Mouse (Mus musculus) MEL (cell line): ENCODE results near the gene Ptprn2. TPM values are rescaled to one million over a fixed set of nuclear protein-coding genes. Genes with fewer than 3 reads are reported as not detected.

Source experiments
- DNase-seq: peaks from one replicate; pipeline ENCODE4 v3.0.0; 2011; ENCODE audit warnings: low read depth, low spot score
- H3K27ac ChIP-seq: 2 replicates; pipeline ENCODE4 v1.5.1; 2012; ENCODE audit warnings: low read depth, mild to moderate bottlenecking, control low read depth, low read length, moderate library complexity; ENCODE audit not compliant: control insufficient read depth
- H3K27me3 ChIP-seq, 2 experiments: fragments of 150-350 bp in 1 of 2; sonication (generic) in 1 of 2; 2 replicates each; pipeline ENCODE4 v1.6.1; 2012; ENCODE audit warnings: low read length in 2 of 2, mild to moderate bottlenecking in 2 of 2, improper control_type of control experiment in 1 of 2, moderate library complexity in 1 of 2; ENCODE audit not compliant: insufficient read depth in 2 of 2, control insufficient read depth in 1 of 2
- H3K36me3 ChIP-seq, 2 experiments: 2 replicates each; pipeline ENCODE4 v1.6.1; 2012 to 2014; ENCODE audit warnings: low read length in 2 of 2, improper control_type of control experiment in 1 of 2, inconsistent platforms in 1 of 2, mild to moderate bottlenecking in 1 of 2; ENCODE audit not compliant: insufficient read depth in 2 of 2, control insufficient read depth in 1 of 2
- H3K4me1 ChIP-seq, 2 experiments: fragments of 150-350 bp in 1 of 2; sonication (generic) in 1 of 2; 2 replicates each; pipeline ENCODE4 v1.6.1; 2012; ENCODE audit warnings: low read length in 2 of 2, improper control_type of control experiment in 1 of 2, mild to moderate bottlenecking in 1 of 2; ENCODE audit not compliant: insufficient read depth in 2 of 2, control insufficient read depth in 1 of 2
- H3K4me3 ChIP-seq, 2 experiments: fragments of 150-350 bp in 1 of 2; sonication (generic) in 1 of 2; 2 replicates each; pipeline ENCODE4 v1.5.1; 2012; ENCODE audit warnings: low read depth in 2 of 2, low read length in 2 of 2, mild to moderate bottlenecking in 2 of 2, moderate library complexity in 2 of 2, control low read depth in 1 of 2, improper control_type of control experiment in 1 of 2; ENCODE audit not compliant: control insufficient read depth in 1 of 2, insufficient read depth in 1 of 2
- H3K79me2 ChIP-seq: 2 replicates; pipeline ENCODE4 v1.6.1; 2012; ENCODE audit warnings: mild to moderate bottlenecking, low read length, moderate library complexity; ENCODE audit not compliant: control insufficient read depth, poor library complexity, insufficient read depth
- H3K9ac ChIP-seq: 2 replicates; pipeline ENCODE4 v1.6.1; 2012; ENCODE audit warnings: low read depth, mild to moderate bottlenecking, control low read depth, low read length, moderate library complexity; ENCODE audit not compliant: control insufficient read depth, poor library complexity, severe bottlenecking
- H3K9me3 ChIP-seq: fragments of 150-350 bp; sonication (generic); replicated peaks from 2 replicates; pipeline ENCODE4 v1.6.1; 2012; ENCODE audit warnings: mild to moderate bottlenecking, low read length, improper control_type of control experiment, moderate library complexity; ENCODE audit not compliant: insufficient read depth
- CHD2 ChIP-seq: IDR thresholded peaks from 2 replicates; pipeline ENCODE4 v1.6.1; 2011; ENCODE audit warnings: low read length, improper control_type of control experiment
- E2F4 ChIP-seq: IDR thresholded peaks from 2 replicates; pipeline ENCODE4 v1.6.1; 2011; ENCODE audit warnings: low read depth, low read length, improper control_type of control experiment, borderline replicate concordance
- EP300 ChIP-seq, 2 experiments: IDR thresholded peaks; 2 replicates each; pipeline ENCODE4 v1.6.1; 2011; ENCODE audit warnings: improper control_type of control experiment in 2 of 2, low read length in 2 of 2, low read depth in 1 of 2, mild to moderate bottlenecking in 1 of 2
- GABPA ChIP-seq: IDR thresholded peaks from 2 replicates; pipeline ENCODE4 v1.6.1; 2012; ENCODE audit warnings: low read depth, mild to moderate bottlenecking, inconsistent platforms, low read length, improper control_type of control experiment, moderate library complexity
- GATA1 ChIP-seq: IDR thresholded peaks from 2 replicates; pipeline ENCODE4 v1.6.1; 2011; ENCODE audit warnings: low read depth, low read length, improper control_type of control experiment
- HCFC1 ChIP-seq: IDR thresholded peaks from 2 replicates; pipeline ENCODE4 v1.6.1; 2012; ENCODE audit warnings: low read depth, mild to moderate bottlenecking, inconsistent platforms, low read length, improper control_type of control experiment, moderate library complexity
- MAZ ChIP-seq: IDR thresholded peaks from 2 replicates; pipeline ENCODE4 v1.6.1; 2012; ENCODE audit warnings: low read depth, mild to moderate bottlenecking, inconsistent platforms, low read length, improper control_type of control experiment
- MEF2A ChIP-seq: IDR thresholded peaks from 2 replicates; pipeline ENCODE4 v1.6.1; 2014; ENCODE audit warnings: low read depth, mild to moderate bottlenecking, inconsistent platforms, low read length, improper control_type of control experiment; ENCODE audit not compliant: poor library complexity, insufficient replicate concordance, severe bottlenecking; ENCODE audit errors: extremely low read depth
- MYB ChIP-seq: IDR thresholded peaks from 2 replicates; pipeline ENCODE4 v1.6.1; 2011; ENCODE audit warnings: mild to moderate bottlenecking, low read depth, low read length, improper control_type of control experiment
- NELFE ChIP-seq: IDR thresholded peaks from 2 replicates; pipeline ENCODE4 v1.6.1; 2011; ENCODE audit warnings: low read depth, low read length, improper control_type of control experiment
- NRF1 ChIP-seq: IDR thresholded peaks from 2 replicates; pipeline ENCODE4 v1.6.1; 2014; ENCODE audit warnings: low read depth, mild to moderate bottlenecking, inconsistent platforms, low read length, improper control_type of control experiment, moderate library complexity; ENCODE audit not compliant: poor library complexity, insufficient read depth, severe bottlenecking
- POLR2AphosphoS5 ChIP-seq: IDR thresholded peaks from 2 replicates; pipeline ENCODE4 v1.6.1; 2012; ENCODE audit warnings: low read depth, borderline replicate concordance, mild to moderate bottlenecking, inconsistent platforms, low read length, moderate library complexity, mixed read lengths
- SMC3 ChIP-seq: IDR thresholded peaks from 2 replicates; pipeline ENCODE4 v1.6.1; 2011; ENCODE audit warnings: low read depth, low read length, improper control_type of control experiment
- TAL1 ChIP-seq: IDR thresholded peaks from 2 replicates; pipeline ENCODE4 v1.6.1; 2012; ENCODE audit warnings: mild to moderate bottlenecking, inconsistent platforms, low read length, moderate library complexity, mixed read lengths
- UBTF ChIP-seq: IDR thresholded peaks from 2 replicates; pipeline ENCODE4 v1.6.1; 2012; ENCODE audit warnings: low read depth, mild to moderate bottlenecking, inconsistent platforms, low read length, improper control_type of control experiment, moderate library complexity, borderline replicate concordance; ENCODE audit not compliant: insufficient read depth
- USF1 ChIP-seq: IDR thresholded peaks from 2 replicates; pipeline ENCODE4 v1.6.1; 2014; ENCODE audit warnings: low read depth, mild to moderate bottlenecking, inconsistent platforms, low read length, improper control_type of control experiment, moderate library complexity
- ZC3H11A ChIP-seq: IDR thresholded peaks from 2 replicates; pipeline ENCODE4 v1.6.1; 2012; ENCODE audit warnings: low read depth, mild to moderate bottlenecking, inconsistent platforms, low read length, improper control_type of control experiment
- ZKSCAN1 ChIP-seq: IDR thresholded peaks from 2 replicates; pipeline ENCODE4 v1.6.1; 2012; ENCODE audit warnings: low read depth, mild to moderate bottlenecking, inconsistent platforms, low read length, improper control_type of control experiment, moderate library complexity
- polyA plus RNA-seq, 2 experiments: library from polyadenylated mRNA; stranded (reverse) in 1 of 2; unstranded in 1 of 2; fragments of >175 nt in 1 of 2; fragments of >200 nt in 1 of 2; gene quantifications; 2 replicates each; pipeline versions ENCODE4 v1.2.1 to v1.2.4; 2012; ENCODE audit warnings: low replicate concordance in 2 of 2, low read depth in 1 of 2; ENCODE audit not compliant: insufficient read length in 2 of 2, insufficient read depth in 1 of 2, missing spikeins in 1 of 2
- total RNA-seq: library from RNA; depleted of rRNA; stranded (reverse); fragments of 300-350 nt; gene quantifications from 2 replicates; pipeline ENCODE4 v1.2.3, GENCODE M21; 2012

Ptprn2 gene
- total and polyA plus RNA-seq, 3 experiments, result not detected

GRCm38 (mm10) chr12:116778095-116779090 lies 292.9 kb downstream of the Ptprn2 start:
- no peaks in the 10 kb centered on the region for H3K27me3 ChIP-seq

GRCm38 (mm10) chr12:116780419-116780818 lies 294.9 kb downstream of the Ptprn2 start:
- Histone ChIP-seq H3K27me3 (no peaks in the 10 kb centered on the region), H3K4me3 (no peak overlapping the region), H3K27ac (no peak overlapping the region), H3K9me3 (no peaks in the 10 kb centered on the region; the same call in 1 of the 2 replicates), H3K79me2 (no peaks in the 10 kb centered on the region), H3K9ac (no peak overlapping the region), H3K36me3 (no peaks in the 10 kb centered on the region), H3K4me1 (no peaks in the 10 kb centered on the region)
- no peak for TF ChIP-seq TAL1
- no peak for TF ChIP-seq CHD2
- no peak for TF ChIP-seq HCFC1
- TF ChIP-seq MYB, result no peak
- no peak for TF ChIP-seq MAZ
- no peak for TF ChIP-seq NELFE
- no peak for TF ChIP-seq GATA1
- TF ChIP-seq POLR2AphosphoS5, result no peak
- TF ChIP-seq ZC3H11A, result no peak
- no peak for TF ChIP-seq SMC3
- no peak for TF ChIP-seq USF1
- no peak for TF ChIP-seq GABPA
- no peak for TF ChIP-seq NRF1
- TF ChIP-seq E2F4, result no peak
- no peak for TF ChIP-seq UBTF
- TF ChIP-seq ZKSCAN1, result no peak
- TF ChIP-seq EP300 (IDR thresholded peaks at IDR 0.05; ENCODE audit: low read depth in 1 of 2, low read length in 2 of 2), result no peak
- no peak for DNase-seq

More at GRCm38 (mm10) chr12:116778095-116779090, 292.9 kb downstream of the Ptprn2 start:
- Histone ChIP-seq H3K36me3 (no peaks in the 10 kb centered on the region), H3K4me1 (no peaks in the 10 kb centered on the region), H3K79me2 (no peaks in the 10 kb centered on the region), H3K4me3 (no peak overlapping the region), H3K27ac (no peak overlapping the region), H3K9ac (no peak overlapping the region)
- no peak for DNase-seq
- no peak for TF ChIP-seq MEF2A
- TF ChIP-seq, all 39 proteins: peak for 0
- H3K9me3 ChIP-seq, result no peaks in the 10 kb centered on the region; the same call in 1 of the 2 replicates
